Mouse (Mus musculus) neural tube, embryonic 13.5 days (tissue): ENCODE measurements at regions not wholly inside any gene's neighbourhood (a gene's known extent, or its start where the extent isn't known, plus 50 kb on each side); places are given as distances from the start of the nearest gene placed in this dataset.
A peak's percentile ranks its signal among the peaks of the same experiment; 100 is the strongest.

Source experiments
- ATAC-seq: fragments of 200-750 bp; cut with Nextera tagmentation; 2 replicates; pipeline ENCODE4 v1.8.0; 2017; ENCODE audit warnings: low read depth, mild to moderate bottlenecking, moderate TSS enrichment, moderate library complexity
- H3K27ac ChIP-seq: fragments of 300-500 bp; sonication (generic); replicated peaks from 2 replicates; pipeline ENCODE4 v1.5.1; 2015; ENCODE audit warnings: moderate library complexity, mild to moderate bottlenecking, inconsistent platforms
- H3K27me3 ChIP-seq: fragments of 300-500 bp; sonication (generic); 2 replicates; pipeline ENCODE4 v1.6.1; 2015; ENCODE audit warnings: mild to moderate bottlenecking, inconsistent platforms
- H3K36me3 ChIP-seq: fragments of 300-500 bp; sonication (generic); 2 replicates; pipeline ENCODE4 v1.6.1; 2015; ENCODE audit warnings: mild to moderate bottlenecking, inconsistent platforms
- H3K4me1 ChIP-seq: fragments of 300-500 bp; sonication (generic); replicated peaks from 2 replicates; pipeline ENCODE4 v1.6.1; 2015; ENCODE audit warnings: inconsistent platforms
- H3K4me2 ChIP-seq: fragments of 300-500 bp; sonication (generic); 2 replicates; pipeline ENCODE4 v1.6.1; 2015; ENCODE audit warnings: inconsistent platforms, mild to moderate bottlenecking, moderate library complexity
- H3K4me3 ChIP-seq: fragments of 300-500 bp; sonication (generic); 2 replicates; pipeline ENCODE4 v1.5.1; 2015; ENCODE audit warnings: mild to moderate bottlenecking, inconsistent platforms
- H3K9ac ChIP-seq: fragments of 300-500 bp; sonication (generic); 2 replicates; pipeline ENCODE4 v1.6.1; 2015; ENCODE audit warnings: moderate library complexity, mild to moderate bottlenecking, inconsistent platforms
- H3K9me3 ChIP-seq: fragments of 300-500 bp; sonication (generic); 2 replicates; pipeline ENCODE4 v1.6.1; 2016; ENCODE audit warnings: inconsistent platforms
- WGBS: fragments of 180-500 bp; shearing (Covaris S2); methylation state at CpG from one replicate; pipeline ENCODE4 v1.1.7; 2015; 5-methylcytosine and 5-hydroxymethylcytosine counted together

DNA sequence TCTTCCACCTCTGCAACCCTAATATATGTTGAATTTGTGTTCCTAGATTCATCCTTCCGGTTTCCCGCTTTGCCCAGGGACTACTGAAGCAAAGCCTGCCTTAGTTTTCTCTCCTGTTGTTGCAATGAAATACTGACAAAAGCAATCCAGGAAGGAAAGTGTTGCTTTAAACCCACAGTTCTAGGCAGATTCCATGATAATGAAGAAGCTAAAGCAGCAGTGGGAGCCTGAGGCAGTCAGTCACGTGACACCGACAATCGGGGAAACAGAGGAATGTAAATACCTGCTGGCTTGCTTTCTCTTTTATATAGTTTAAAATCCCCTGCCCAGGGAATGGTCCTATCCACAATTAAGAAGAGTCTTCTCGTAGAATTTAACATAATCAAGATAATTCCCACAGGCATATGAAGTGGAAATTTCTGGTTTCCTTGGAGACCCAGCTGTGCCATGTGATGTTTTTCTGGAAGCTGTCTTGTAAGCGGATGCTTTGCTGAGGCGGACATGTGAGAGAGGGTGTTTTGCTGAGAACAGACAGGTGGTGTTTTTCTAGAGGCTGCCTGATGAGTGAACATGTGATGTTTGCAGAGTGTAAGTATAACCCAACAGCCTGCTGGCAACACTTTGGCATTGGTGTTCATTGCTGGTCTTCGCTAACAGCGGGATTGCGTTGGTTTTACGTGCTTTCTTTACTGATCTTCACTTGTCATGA lies 398.0 kb downstream of the Prim2 start:
- Histone ChIP-seq H3K27ac (no peak overlapping the region), H3K4me1 (no peaks in the 10 kb centered on the region), H3K9ac (no peak overlapping the region), H3K36me3 (no peaks in the 10 kb centered on the region), H3K9me3 (no peaks in the 10 kb centered on the region), H3K27me3 (no peaks in the 10 kb centered on the region), H3K4me2 (peak overlapping the region; percentile 17), H3K4me3 (no peak overlapping the region)
- 60% methylated on average over 12 of the region's 12 CpGs for WGBS
- ATAC-seq: peak; percentile 47

DNA sequence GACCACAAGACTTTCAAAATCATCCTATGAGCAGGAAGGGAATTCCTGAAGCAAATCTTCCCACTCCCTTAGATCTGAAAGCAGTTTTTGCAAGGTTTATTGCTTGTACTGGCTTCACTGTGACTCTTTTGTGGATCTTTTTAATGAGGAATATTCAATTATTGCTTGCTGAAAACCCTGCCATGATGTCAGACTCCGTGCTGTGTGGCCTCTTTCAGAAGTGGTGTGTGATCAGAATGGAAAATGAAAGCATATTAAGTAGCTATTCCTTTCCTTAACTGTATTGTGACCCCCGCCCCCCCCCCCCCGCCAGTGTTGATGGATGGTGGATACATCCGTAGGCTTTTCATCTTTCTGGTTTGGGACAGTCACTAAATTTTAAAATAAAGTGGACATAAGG lies 400.4 kb downstream of the Prim2 start:
- ATAC-seq: no peak
- H3K4me3 ChIP-seq: no peak overlapping the region
- no peak overlapping the region for H3K9ac ChIP-seq
- no peak overlapping the region for H3K4me2 ChIP-seq
- 60% methylated on average over 4 of the region's 4 CpGs for WGBS
- no peaks in the 10 kb centered on the region for H3K27me3 ChIP-seq
- H3K36me3 ChIP-seq: no peaks in the 10 kb centered on the region
- H3K9me3 ChIP-seq: no peaks in the 10 kb centered on the region
- no peaks in the 10 kb centered on the region for H3K4me1 ChIP-seq
- H3K27ac ChIP-seq: no peak overlapping the region

DNA sequence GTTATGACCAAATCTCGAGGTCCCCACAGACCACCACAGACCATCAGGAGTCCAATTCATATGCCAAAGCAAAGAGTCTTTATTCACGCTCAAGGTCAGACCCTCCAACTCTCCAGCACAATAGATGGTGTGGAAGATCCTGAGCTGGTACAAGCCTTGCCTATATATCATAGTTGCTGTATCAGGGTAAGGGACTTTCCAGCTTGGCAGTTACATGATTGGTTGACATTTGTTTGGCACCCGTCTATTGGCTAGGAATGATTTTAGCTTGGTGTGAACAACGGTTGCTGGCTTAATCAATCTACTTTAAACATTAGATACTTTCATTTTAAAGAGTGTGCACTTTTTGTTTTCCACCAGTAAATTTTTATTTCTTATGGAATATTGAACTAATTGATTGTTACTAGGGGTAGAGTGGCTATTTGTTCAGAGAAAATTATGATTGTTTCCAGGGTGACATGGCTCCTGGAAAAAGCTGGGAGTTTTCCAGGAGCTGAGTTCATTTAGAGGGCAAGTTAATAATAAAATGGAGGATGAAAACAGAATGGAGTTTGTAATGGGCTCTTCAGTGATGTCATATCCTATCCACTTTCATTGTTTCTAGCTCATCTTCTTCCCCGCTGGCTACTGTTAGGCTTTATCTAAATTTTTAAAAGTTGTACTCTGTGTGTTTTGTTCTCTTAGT lies 403.7 kb downstream of the Prim2 start:
- Histone ChIP-seq H3K9me3 (no peaks in the 10 kb centered on the region), H3K4me3 (no peak overlapping the region), H3K36me3 (no peaks in the 10 kb centered on the region), H3K4me2 (no peak overlapping the region), H3K27me3 (no peaks in the 10 kb centered on the region), H3K27ac (no peak overlapping the region), H3K9ac (no peak overlapping the region), H3K4me1 (no peaks in the 10 kb centered on the region)
- WGBS: 78% methylated on average over 5 of the region's 5 CpGs
- ATAC-seq: no peak

DNA sequence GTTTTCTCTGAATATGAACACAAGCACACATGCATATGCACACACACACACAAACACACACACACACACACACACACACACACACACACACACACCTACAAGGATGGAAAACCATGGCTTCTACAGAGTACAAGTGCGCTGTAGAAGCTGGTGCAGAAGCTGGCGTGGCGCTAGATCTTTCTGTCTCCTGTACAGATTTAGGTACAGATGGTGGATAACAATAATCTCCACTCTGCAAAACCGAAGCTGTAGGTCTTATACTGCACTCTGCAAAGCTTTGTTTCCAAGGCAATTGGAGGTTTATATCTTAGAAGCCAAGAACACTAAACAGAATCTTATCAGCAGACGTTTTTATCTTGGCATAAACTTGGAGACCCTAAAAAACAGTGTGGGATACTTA lies 420.1 kb downstream of the Prim2 start:
- no peaks in the 10 kb centered on the region for H3K4me1 ChIP-seq
- no peaks in the 10 kb centered on the region for H3K9me3 ChIP-seq
- no peaks in the 10 kb centered on the region for H3K36me3 ChIP-seq
- no peak for ATAC-seq
- no peaks in the 10 kb centered on the region for H3K27me3 ChIP-seq
- H3K27ac ChIP-seq: no peak overlapping the region
- WGBS: 89% methylated on average over 5 of the region's 5 CpGs
- no peak overlapping the region for H3K4me2 ChIP-seq
- no peak overlapping the region for H3K9ac ChIP-seq
- H3K4me3 ChIP-seq: no peak overlapping the region

DNA sequence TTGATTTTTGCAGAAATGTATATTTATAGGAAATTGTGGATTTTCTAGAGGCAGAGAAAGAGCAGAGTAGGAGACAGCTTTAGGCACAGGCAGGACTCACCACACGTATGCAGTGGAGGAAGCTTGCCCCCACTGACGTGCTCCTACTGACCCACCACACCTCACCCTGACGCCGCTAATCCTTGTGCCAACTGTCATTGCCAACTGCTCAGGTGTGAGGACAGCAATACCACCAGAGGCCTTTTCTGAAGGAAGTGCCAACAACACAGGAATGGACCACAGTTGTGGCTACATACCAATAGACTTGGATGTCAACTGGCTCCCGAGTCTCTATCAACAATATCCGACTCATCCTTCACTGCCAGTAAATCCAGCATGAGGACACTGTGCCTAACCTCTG lies 422.5 kb downstream of the Prim2 start:
- WGBS: 92% methylated on average over 6 of the region's 6 CpGs

DNA sequence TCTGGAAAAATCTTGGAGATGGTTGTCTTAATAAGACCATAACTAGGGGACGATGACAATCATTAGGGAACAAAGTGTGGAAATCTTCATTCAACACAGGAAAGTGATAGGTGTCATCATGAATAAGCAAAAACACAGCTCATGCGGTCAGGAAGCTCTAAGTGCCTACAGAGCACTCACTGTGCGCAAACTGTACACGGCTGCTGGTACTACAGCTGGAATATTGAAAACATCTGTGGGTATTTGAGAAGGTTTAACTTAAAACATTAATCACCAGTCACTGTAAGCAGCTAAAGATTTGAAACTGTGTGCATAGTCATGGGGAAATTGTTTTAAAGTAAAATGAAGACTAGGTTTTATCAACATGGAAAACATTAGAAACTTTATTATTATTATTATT lies 424.4 kb downstream of the Prim2 start:
- H3K36me3 ChIP-seq: no peaks in the 10 kb centered on the region
- 89% methylated on average over 4 of the region's 4 CpGs for WGBS
- no peak for ATAC-seq
- H3K27me3 ChIP-seq: no peaks in the 10 kb centered on the region
- H3K27ac ChIP-seq: no peak overlapping the region
- no peaks in the 10 kb centered on the region for H3K9me3 ChIP-seq
- no peak overlapping the region for H3K9ac ChIP-seq
- no peak overlapping the region for H3K4me2 ChIP-seq
- H3K4me3 ChIP-seq: no peak overlapping the region
- no peaks in the 10 kb centered on the region for H3K4me1 ChIP-seq

More for the DNA sequence above, 422.5 kb downstream of the Prim2 start:
- no peaks in the 10 kb centered on the region for H3K4me1 ChIP-seq
- no peaks in the 10 kb centered on the region for H3K9me3 ChIP-seq
- H3K4me3 ChIP-seq: no peak overlapping the region
- no peak for ATAC-seq
- no peak overlapping the region for H3K4me2 ChIP-seq
- H3K27me3 ChIP-seq: no peaks in the 10 kb centered on the region
- H3K27ac ChIP-seq: no peak overlapping the region
- H3K9ac ChIP-seq: no peak overlapping the region
- no peaks in the 10 kb centered on the region for H3K36me3 ChIP-seq

DNA sequence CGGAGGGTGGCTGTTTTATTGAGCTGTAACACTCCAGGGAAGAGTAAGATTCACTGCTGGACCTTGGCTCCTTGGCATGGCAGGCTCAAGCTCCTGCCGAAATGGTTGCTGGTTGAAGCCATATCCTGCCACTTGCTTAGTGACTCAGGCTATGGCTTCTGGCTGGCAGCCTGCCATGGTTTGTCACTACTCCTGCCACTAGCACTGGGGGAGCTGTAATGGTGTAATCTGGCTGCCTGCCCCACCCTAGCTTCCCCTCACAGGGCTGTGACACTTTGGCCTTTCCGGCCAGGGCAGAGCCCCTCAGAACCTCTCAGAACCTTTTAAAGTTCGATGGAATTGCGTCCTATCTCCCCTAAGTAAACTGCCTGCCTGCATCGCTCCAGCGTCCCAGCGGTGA lies 424.9 kb downstream of the Prim2 start:
- H3K27me3 ChIP-seq: no peaks in the 10 kb centered on the region
- H3K27ac ChIP-seq: no peak overlapping the region
- H3K9me3 ChIP-seq: no peaks in the 10 kb centered on the region
- WGBS: 83% methylated on average over 8 of the region's 8 CpGs
- H3K4me2 ChIP-seq: no peak overlapping the region
- H3K9ac ChIP-seq: no peak overlapping the region
- no peaks in the 10 kb centered on the region for H3K36me3 ChIP-seq
- no peak overlapping the region for H3K4me3 ChIP-seq
- no peaks in the 10 kb centered on the region for H3K4me1 ChIP-seq
- no peak for ATAC-seq

DNA sequence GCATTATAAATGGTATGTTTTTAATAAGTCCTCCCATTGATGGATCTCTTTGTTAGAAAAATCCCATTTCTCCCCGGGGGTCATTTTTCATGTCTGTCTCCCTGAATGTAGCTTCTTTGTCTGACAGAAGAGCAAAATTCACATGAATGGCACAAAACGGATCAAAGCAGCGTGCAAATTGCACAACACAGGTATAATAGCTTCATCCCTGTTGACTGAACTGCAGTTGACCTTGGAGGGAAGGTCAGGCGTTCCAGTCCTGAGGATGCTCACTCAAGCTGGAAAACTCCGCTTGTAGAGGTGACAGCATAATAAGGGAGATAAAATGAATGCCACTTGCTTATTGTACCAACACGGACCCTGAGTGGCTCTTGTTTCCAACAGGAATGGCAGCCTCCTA lies 446.6 kb downstream of the Prim2 start:
- Histone ChIP-seq H3K36me3 (no peaks in the 10 kb centered on the region), H3K4me3 (no peak overlapping the region), H3K27ac (no peak overlapping the region), H3K9ac (no peak overlapping the region), H3K4me2 (no peak overlapping the region), H3K4me1 (0 out of 2 replicates have a peak, but pooled peaks cover 6% of the 10 kb centered on the region), H3K27me3 (no peaks in the 10 kb centered on the region), H3K9me3 (no peaks in the 10 kb centered on the region)
- 47% methylated on average over 6 of the region's 6 CpGs for WGBS
- no peak for ATAC-seq

DNA sequence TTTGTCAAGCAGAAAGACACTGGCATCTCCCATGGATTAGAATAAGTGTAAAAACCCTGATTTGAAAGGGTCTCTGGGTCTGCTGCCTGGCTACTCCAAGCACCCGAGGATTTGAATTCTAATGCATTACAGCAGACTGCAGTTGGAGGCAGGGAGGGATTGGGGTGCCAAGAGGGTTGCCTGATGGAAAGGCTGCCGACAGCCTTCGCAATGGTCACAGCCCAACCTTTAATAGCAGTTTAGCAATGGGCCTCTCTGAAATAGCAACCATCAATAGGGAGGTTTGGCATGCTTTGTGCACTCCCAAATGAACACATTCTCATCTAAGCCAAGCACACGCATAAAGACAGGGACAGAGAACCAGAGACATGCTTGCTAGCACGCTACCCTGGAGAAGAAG lies 454.8 kb downstream of the Prim2 start:
- WGBS: 65% methylated on average over 5 of the region's 5 CpGs
- H3K27ac ChIP-seq: no peak overlapping the region
- H3K4me3 ChIP-seq: no peak overlapping the region
- H3K4me1 ChIP-seq: 0 out of 2 replicates have a peak, but pooled peaks cover 7% of the 10 kb centered on the region
- ATAC-seq: peak; percentile 11; the same call in 1 of the 2 replicates
- no peaks in the 10 kb centered on the region for H3K9me3 ChIP-seq
- H3K27me3 ChIP-seq: no peaks in the 10 kb centered on the region
- H3K9ac ChIP-seq: no peak overlapping the region
- no peaks in the 10 kb centered on the region for H3K36me3 ChIP-seq
- no peak overlapping the region for H3K4me2 ChIP-seq

DNA sequence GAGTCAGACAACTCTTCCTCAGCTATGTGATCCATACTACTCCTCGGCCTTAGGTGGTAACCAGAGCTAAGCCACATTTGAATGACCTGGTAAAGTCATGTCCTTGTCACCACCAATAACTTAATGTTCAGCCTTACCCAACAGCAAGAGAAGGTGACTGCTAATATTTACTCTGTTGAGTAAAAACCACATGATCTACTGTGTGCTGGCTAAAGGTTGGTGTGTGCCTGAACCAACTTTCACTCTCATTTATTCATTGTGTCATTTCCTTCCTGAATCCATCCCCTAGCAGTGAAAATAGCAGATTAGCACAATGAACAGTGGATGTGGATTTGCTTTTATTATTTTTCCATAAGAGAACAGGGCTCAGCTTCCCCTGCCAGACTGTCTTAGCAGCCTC lies 455.2 kb downstream of the Prim2 start:
- no peak overlapping the region for H3K4me3 ChIP-seq
- 87% methylated on average over 1 of the region's 1 CpGs for WGBS
- H3K9me3 ChIP-seq: no peaks in the 10 kb centered on the region
- H3K4me2 ChIP-seq: no peak overlapping the region
- H3K27me3 ChIP-seq: no peaks in the 10 kb centered on the region
- no peak overlapping the region for H3K27ac ChIP-seq
- no peak for ATAC-seq
- H3K9ac ChIP-seq: no peak overlapping the region
- no peaks in the 10 kb centered on the region for H3K36me3 ChIP-seq
- 0 out of 2 replicates have a peak, but pooled peaks cover 7% of the 10 kb centered on the region for H3K4me1 ChIP-seq

DNA sequence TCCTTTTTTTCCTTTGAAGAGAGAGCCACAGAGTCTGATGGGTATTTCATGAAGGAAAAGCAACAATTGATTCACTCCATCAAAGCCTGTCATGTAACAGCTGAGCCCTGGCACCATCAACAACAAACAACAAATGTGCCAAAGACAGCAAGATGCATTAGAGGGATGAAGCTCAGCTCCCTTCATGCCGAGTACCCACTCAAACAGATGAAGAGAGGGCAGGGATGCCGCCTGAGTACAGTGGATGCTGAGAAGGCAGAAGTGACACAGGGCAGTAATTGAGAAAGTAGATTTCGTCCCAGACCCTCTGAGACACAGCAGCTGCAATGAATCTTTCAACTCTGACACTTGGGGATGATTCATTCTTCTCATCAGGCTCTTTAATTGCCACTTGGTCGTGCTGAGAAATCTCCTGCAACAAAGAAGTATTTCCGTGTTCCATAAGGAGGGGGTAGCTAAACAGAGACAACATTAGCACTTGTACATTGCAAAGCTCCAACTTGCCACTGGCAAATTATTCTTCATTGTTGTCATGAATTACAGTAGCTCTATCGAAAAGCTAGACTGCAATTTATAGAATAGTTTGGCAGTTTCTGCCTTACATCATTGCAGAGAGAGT lies 467.9 kb downstream of the Prim2 start:
- Histone ChIP-seq H3K27ac (peak overlapping the region; percentile 53), H3K9ac (no peak overlapping the region), H3K4me2 (no peak overlapping the region; the same call in 1 of the 2 replicates), H3K27me3 (no peaks in the 10 kb centered on the region), H3K36me3 (no peaks in the 10 kb centered on the region), H3K4me1 (0 out of 2 replicates have a peak, but pooled peaks cover 9% of the 10 kb centered on the region), H3K4me3 (no peak overlapping the region), H3K9me3 (no peaks in the 10 kb centered on the region)
- 21% methylated on average over 6 of the region's 6 CpGs for WGBS
- ATAC-seq: peak; percentile 87

DNA sequence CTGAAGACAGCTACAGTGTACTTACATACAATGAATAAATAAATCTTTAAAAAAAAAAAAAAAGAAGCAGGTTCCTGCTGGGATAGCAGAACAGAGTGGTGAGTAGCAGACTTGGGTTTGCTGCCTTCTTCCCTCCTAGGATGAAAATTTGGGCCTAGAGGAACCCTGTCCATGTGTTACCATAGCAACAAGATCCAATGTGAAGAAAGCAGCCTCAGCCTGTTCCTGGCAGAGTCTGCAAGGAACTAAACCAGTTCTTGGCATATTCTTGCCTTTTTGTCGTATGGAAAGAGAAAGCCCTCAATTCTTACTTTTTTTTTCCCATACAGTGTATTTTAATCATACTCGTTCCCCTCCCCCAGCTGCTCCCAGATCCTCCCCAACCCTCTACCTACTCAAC lies 474.5 kb downstream of the Prim2 start:
- no peak for ATAC-seq
- Histone ChIP-seq H3K9me3 (no peaks in the 10 kb centered on the region), H3K4me1 (no peaks in the 10 kb centered on the region), H3K4me2 (no peak overlapping the region), H3K4me3 (no peak overlapping the region), H3K27ac (no peak overlapping the region), H3K9ac (no peak overlapping the region), H3K36me3 (no peaks in the 10 kb centered on the region), H3K27me3 (no peaks in the 10 kb centered on the region)
- WGBS: 79% methylated on average over 2 of the region's 2 CpGs
